Mouse (Mus musculus) C2C12 (cell line): ENCODE measurements around the gene Ptpn14. TPM values are rescaled to one million over a fixed set of nuclear protein-coding genes. Genes with fewer than 3 reads are reported as not detected.

Source experiments
- H3K27me3 ChIP-seq: one replicate; pipeline ENCODE4 v1.6.1; 2011; ENCODE audit not compliant: control insufficient read depth, insufficient read depth, insufficient read length
- H3K36me3 ChIP-seq: one replicate; pipeline ENCODE4 v1.6.1; 2011; ENCODE audit not compliant: control insufficient read depth, insufficient read depth
- H3K4me3 ChIP-seq: one replicate; pipeline ENCODE4 v1.5.1; 2011; ENCODE audit warnings: mild to moderate bottlenecking, control low read depth; ENCODE audit not compliant: poor library complexity, insufficient read depth, severe bottlenecking
- H3K79me2 ChIP-seq: one replicate; pipeline ENCODE4 v1.6.1; 2011; ENCODE audit not compliant: control insufficient read depth, insufficient read depth
- H3K79me3 ChIP-seq: one replicate; pipeline ENCODE4 v1.6.1; 2011; ENCODE audit warnings: low read depth, control low read depth
- H3ac ChIP-seq: one replicate; pipeline ENCODE3; 2011; ENCODE audit warnings: low read depth; ENCODE audit not compliant: control insufficient read depth, insufficient read length
- CEBPB ChIP-seq: IDR thresholded peaks from one replicate; pipeline ENCODE4 v1.6.1; 2011; ENCODE audit warnings: low read depth, mild to moderate bottlenecking, control low read depth, moderate library complexity
- CTCF ChIP-seq: IDR thresholded peaks from one replicate; pipeline ENCODE4 v1.5.1; 2011; ENCODE audit not compliant: control insufficient read depth, insufficient read depth, insufficient read length
- FOSL1 ChIP-seq: IDR thresholded peaks from one replicate; pipeline ENCODE4 v1.8.0; 2011; ENCODE audit warnings: mild to moderate bottlenecking, low read length; ENCODE audit not compliant: poor library complexity, insufficient read depth, severe bottlenecking
- MAX ChIP-seq: IDR thresholded peaks from one replicate; pipeline ENCODE4 v1.6.1; 2011; ENCODE audit warnings: mild to moderate bottlenecking, control low read depth
- MYOD1 ChIP-seq: IDR thresholded peaks from one replicate; pipeline ENCODE4 v1.6.1; 2011; ENCODE audit warnings: low read depth; ENCODE audit not compliant: control insufficient read depth, insufficient read length
- MYOG ChIP-seq: IDR thresholded peaks from one replicate; pipeline ENCODE4 v1.6.1; 2011; ENCODE audit not compliant: control insufficient read depth, insufficient read length; ENCODE audit errors: extremely low read depth
- USF1 ChIP-seq: IDR thresholded peaks from one replicate; pipeline ENCODE4 v1.6.1; 2011; ENCODE audit warnings: low read depth, mild to moderate bottlenecking, control low read depth, moderate library complexity
- polyA plus RNA-seq: library from polyadenylated mRNA; unstranded; fragments of >200 nt; fragmentation: generic; extraction: Trizol; gene quantifications from one replicate; pipeline ENCODE4 v1.2.1, GENCODE M21; 2012; ENCODE audit warnings: missing spikeins

The Ptpn14 gene
- polyA plus RNA-seq, 1 experiment = 23.4 TPM

GRCm38 (mm10) chr1:189742041-189742440 is 14.0 kb downstream of the Ptpn14 start:
- no peak for TF ChIP-seq CEBPB
- no peak for TF ChIP-seq USF1
- no peak for TF ChIP-seq MAX
- TF ChIP-seq FOSL1 = no peak
- no peak for TF ChIP-seq MYOD1
- no peak for TF ChIP-seq MYOG
- no peak overlapping the region for H3K4me3 ChIP-seq

GRCm38 (mm10) chr1:189743136-189743535 is 15.1 kb downstream of the Ptpn14 start:
- H3K79me3 ChIP-seq = peaks cover 91% of the 10 kb centered on the region
- peaks cover 99% of the 10 kb centered on the region for H3K79me2 ChIP-seq
- no peaks in the 10 kb centered on the region for H3K27me3 ChIP-seq
- no peak for TF ChIP-seq CEBPB
- no peak for TF ChIP-seq CTCF
- TF ChIP-seq MYOD1 = no peak
- no peak for TF ChIP-seq FOSL1
- TF ChIP-seq MYOG = no peak
- TF ChIP-seq MAX = no peak
- TF ChIP-seq USF1 = no peak
- H3K4me3 ChIP-seq = no peak overlapping the region
- no peak overlapping the region for H3ac ChIP-seq
- peaks cover 13% of the 10 kb centered on the region for H3K36me3 ChIP-seq

More at GRCm38 (mm10) chr1:189742041-189742440, 14.0 kb downstream of the Ptpn14 start:
- H3K79me3 ChIP-seq = peaks cover 92% of the 10 kb centered on the region
- no peak overlapping the region for H3ac ChIP-seq
- H3K36me3 ChIP-seq = peaks cover 20% of the 10 kb centered on the region
- peaks cover 99% of the 10 kb centered on the region for H3K79me2 ChIP-seq
- H3K27me3 ChIP-seq = no peaks in the 10 kb centered on the region

DNA sequence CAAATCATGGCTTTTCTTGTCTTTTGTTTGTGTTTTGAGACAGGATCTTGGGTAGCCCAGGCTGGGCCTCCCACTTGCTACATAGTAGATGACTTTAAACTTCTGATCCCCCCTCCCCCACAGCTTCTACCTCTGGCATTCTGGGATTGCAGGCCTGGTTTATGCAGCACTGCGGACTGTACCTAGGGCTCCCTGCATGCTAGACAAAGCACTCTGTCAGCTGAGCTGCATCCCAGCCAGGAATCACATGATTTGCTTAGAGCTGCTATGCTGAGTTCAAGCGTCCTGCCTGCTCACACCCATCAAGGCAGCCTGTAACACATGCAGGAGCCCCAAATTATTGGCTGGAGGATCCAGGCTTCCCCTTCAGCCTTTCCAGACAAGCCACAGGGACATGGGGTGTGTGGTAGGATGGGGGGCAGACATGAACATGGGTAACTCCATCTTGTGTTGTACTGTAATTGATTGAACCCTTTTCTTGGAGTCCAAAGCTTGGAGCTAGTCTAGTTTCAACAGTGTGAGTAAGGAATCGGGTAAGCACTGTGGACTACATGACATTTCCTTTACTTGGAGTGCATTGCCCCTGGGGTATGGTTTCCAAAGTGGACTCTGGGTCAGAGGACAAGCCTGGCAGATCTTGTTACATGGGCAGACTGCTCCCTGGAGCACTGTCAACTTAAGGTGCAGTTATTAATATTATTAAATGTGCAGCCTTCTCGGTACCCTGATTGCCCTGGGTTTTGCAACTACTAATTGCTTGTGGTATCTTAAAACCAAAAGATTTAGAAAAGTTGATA is 17.0 kb downstream of the Ptpn14 start:
- Histone ChIP-seq H3K36me3 (peaks cover 3% of the 10 kb centered on the region), H3K79me3 (peaks cover 84% of the 10 kb centered on the region), H3K4me3 (no peak overlapping the region), H3ac (no peak overlapping the region), H3K79me2 (peaks cover 99% of the 10 kb centered on the region), H3K27me3 (no peaks in the 10 kb centered on the region)
- TF ChIP-seq USF1 (no peak), MAX (no peak), MYOD1 (no peak), MYOG (no peak), CTCF (no peak), FOSL1 (no peak), CEBPB (no peak)

- H3K4me3 ChIP-seq = no peak overlapping the region
- H3K27me3 ChIP-seq = no peaks in the 10 kb centered on the region
- TF ChIP-seq CEBPB = no peak
- TF ChIP-seq MYOD1 = no peak
- TF ChIP-seq FOSL1 = no peak
- TF ChIP-seq MYOG = no peak
- no peak for TF ChIP-seq MAX
- no peak for TF ChIP-seq USF1
- no peak for TF ChIP-seq CTCF
- peaks cover 97% of the 10 kb centered on the region for H3K79me2 ChIP-seq
- H3K79me3 ChIP-seq = peaks cover 74% of the 10 kb centered on the region
- H3ac ChIP-seq = no peak overlapping the region
- no peaks in the 10 kb centered on the region for H3K36me3 ChIP-seq
These were observed 18.5 kb downstream of the Ptpn14 start for GRCm38 (mm10) chr1:189746520-189746919.

DNA sequence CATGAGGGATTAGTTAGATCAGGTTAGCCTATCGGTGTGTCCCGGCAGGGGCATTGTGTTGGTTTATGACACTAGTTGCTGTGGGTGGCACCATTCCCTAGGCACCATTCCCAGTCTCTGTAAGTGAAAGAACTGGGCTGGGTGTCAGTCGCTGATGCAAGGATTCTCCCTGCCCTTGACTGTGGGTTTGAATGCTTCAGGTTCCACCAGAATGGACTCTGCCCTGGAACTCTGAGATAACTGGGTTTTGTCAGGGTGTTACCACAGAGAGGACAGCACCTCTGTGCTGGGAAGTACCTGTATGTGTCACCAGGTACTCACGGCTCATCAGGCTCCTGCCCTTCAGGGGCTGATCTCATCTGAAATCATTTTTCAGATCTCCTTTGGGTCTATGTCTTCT is 21.7 kb downstream of the Ptpn14 start:
- Histone ChIP-seq H3ac (no peak overlapping the region), H3K79me2 (peaks cover 97% of the 10 kb centered on the region), H3K36me3 (peaks cover 14% of the 10 kb centered on the region), H3K27me3 (no peaks in the 10 kb centered on the region), H3K79me3 (peaks cover 61% of the 10 kb centered on the region), H3K4me3 (no peak overlapping the region)
- TF ChIP-seq CEBPB (no peak), FOSL1 (no peak), MYOG (no peak), CTCF (no peak), MYOD1 (no peak), USF1 (no peak), MAX (no peak)
